Mouse (Mus musculus): ENCODE measurements at regions not wholly inside any gene's neighbourhood (a gene's known extent, or its start where the extent isn't known, plus 50 kb on each side); places are given as distances from the start of the nearest gene placed in this dataset.

DNA sequence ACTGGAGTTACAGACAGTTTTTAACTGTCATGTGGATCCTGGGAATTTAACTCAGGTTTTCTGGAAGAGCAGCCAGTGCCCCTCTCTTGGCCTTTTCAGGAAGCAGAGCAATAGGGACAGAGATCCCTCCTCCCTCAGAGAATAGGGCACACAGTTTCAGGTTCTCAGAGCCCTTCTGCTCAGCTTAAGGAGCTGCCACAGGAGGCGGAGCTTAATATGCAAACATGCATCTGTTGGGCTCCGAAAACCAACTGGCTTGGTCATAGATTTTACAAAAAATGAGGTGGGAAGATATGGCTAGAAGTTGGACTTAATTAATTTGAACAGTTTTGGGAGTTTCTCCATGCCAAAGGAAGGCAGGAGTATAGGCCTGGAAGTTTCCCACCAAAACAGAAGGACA is 61.9 kb upstream of the Znrf2 start:
- Histone ChIP-seq H3K4me3 (ENCODE audit: low read depth, low read length) (no peak overlapping the region), H3K36me3 (ENCODE audit: control insufficient read depth, insufficient read depth, low read length) (no peaks in the 10 kb centered on the region), H3K27ac (ENCODE audit: low read depth, low read length) (no peak overlapping the region), H3K27me3 (ENCODE audit: control insufficient read depth, insufficient read depth, low read length) (no peaks in the 10 kb centered on the region), H3K4me2 (no peak overlapping the region), H3K4me1 (ENCODE audit: control insufficient read depth, insufficient read depth, low read length) (peaks cover 21% of the 10 kb centered on the region), H3K9me3 (replicated peaks; ENCODE audit: control insufficient read depth, low read length) (no peaks in the 10 kb centered on the region), H3K9ac (ENCODE audit: low read depth, low read length) (no peak overlapping the region)
- no peak for ATAC-seq (replicated peaks; ENCODE audit: insufficient number of reproducible peaks, low FRiP score, low TSS enrichment)
- WGBS (ENCODE audit: insufficient replicate concordance) = 77% methylated on average over 2 of the region's 2 CpGs

DNA sequence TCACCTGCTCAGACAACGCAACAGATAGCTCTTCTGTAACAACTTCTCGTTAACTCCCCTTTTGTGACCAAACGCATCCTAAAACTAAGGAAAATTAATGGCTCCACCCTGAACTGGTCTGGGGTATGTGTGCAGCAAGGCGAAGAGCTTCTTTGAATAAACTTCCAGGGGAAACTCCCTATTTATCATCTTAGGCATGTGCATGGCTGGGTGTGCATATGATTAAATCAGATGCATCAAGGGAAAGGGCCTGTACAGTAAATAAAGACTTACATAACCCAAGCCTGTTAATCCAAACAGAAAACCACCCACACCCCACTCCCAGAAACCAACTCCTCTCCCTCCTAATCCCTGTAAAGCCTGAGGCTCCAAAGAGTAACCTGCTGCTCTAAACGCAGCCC is 59.2 kb upstream of the Znrf2 start:
- ATAC-seq (replicated peaks; ENCODE audit: insufficient number of reproducible peaks, low FRiP score, low TSS enrichment) = no peak
- H3K4me1 ChIP-seq (ENCODE audit: control insufficient read depth, insufficient read depth, low read length) = peaks cover 31% of the 10 kb centered on the region
- no peak overlapping the region for H3K27ac ChIP-seq (ENCODE audit: low read depth, low read length)
- H3K9me3 ChIP-seq (replicated peaks; ENCODE audit: control insufficient read depth, low read length) = no peaks in the 10 kb centered on the region
- WGBS (ENCODE audit: insufficient replicate concordance) = 64% methylated on average over 5 of the region's 5 CpGs
- no peaks in the 10 kb centered on the region for H3K36me3 ChIP-seq (ENCODE audit: control insufficient read depth, insufficient read depth, low read length)
- no peaks in the 10 kb centered on the region for H3K27me3 ChIP-seq (ENCODE audit: control insufficient read depth, insufficient read depth, low read length)
- H3K4me2 ChIP-seq = no peak overlapping the region
- H3K4me3 ChIP-seq (ENCODE audit: low read depth, low read length) = no peak overlapping the region
- no peak overlapping the region for H3K9ac ChIP-seq (ENCODE audit: low read depth, low read length)

DNA sequence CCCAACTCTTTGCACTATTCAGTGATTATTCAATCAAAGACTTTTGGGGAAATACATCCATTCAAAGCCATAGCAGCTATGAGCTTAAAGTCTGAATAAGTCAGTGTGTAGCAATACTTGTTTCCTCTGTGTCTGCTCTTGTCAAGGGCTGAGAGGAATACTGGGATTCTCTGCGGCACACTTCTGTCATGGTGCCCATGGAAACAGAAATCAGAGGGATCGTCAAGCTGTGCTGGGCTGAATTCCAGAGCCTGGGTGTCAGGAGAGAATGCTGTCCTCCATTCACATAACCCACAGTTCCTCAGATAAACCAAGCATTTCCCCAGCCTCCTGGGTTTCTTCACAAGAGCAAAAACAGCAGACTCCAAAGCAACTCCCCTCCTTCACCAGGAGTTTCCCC is 58.6 kb upstream of the Znrf2 start:
- 6% methylated on average over 2 of the region's 2 CpGs for WGBS (ENCODE audit: insufficient replicate concordance)
- H3K4me2 ChIP-seq = peak overlapping the region; percentile 2; the same call in 1 of the 2 replicates
- H3K4me1 ChIP-seq (ENCODE audit: control insufficient read depth, insufficient read depth, low read length) = peaks cover 32% of the 10 kb centered on the region
- no peaks in the 10 kb centered on the region for H3K27me3 ChIP-seq (ENCODE audit: control insufficient read depth, insufficient read depth, low read length)
- H3K4me3 ChIP-seq (ENCODE audit: low read depth, low read length) = no peak overlapping the region
- no peaks in the 10 kb centered on the region for H3K36me3 ChIP-seq (ENCODE audit: control insufficient read depth, insufficient read depth, low read length)
- no peak overlapping the region for H3K27ac ChIP-seq (ENCODE audit: low read depth, low read length)
- H3K9me3 ChIP-seq (replicated peaks; ENCODE audit: control insufficient read depth, low read length) = no peaks in the 10 kb centered on the region
- ATAC-seq (replicated peaks; ENCODE audit: insufficient number of reproducible peaks, low FRiP score, low TSS enrichment) = no peak
- no peak overlapping the region for H3K9ac ChIP-seq (ENCODE audit: low read depth, low read length)

DNA sequence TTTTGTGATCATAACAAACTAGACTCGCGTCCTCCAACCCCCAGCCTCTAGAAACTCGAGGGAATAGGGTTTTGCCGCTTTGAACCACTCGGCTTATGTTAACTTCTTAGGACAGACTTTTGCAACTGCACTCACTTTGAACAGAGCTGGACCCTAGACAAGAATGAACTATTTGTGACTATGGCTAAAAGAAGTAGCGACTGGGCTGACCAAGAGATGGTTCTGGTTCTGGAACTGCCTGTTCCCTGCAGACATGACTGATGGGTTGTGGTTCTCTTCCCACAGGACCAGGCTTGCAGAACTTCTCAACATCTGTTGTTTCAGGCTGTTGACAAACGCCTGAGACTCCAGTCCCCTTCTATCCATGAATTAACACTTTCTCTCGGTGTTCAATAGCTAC is 57.5 kb upstream of the Znrf2 start:
- WGBS (ENCODE audit: insufficient replicate concordance) = 42% methylated on average over 8 of the region's 8 CpGs

DNA sequence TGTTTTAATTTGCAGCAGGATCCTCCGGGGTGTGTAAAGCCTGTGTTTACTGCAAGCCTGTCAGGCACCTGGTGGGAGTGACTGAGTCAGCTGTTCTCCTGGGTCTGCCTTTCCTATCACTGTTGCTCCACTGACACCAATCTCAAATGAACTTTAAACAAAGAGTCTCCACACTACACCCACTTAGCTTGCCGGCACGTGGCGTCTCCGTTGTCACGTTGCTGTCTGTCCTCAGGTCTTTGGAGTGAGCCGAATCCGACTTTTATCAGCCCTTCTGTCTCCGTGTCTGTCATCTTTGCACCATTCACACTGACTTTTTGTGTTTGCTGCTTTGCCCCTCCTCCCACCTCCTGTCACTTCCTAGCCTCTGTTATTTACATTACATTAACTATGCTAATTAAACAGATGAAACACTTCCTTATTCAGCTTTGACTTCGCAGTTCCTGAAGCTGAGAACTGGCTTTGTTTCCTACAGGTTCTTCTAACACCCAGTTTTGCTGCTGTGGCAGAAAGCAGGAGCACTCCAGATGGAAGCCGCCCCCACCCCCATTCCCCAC is 56.7 kb upstream of the Znrf2 start:
- H3K27ac ChIP-seq (ENCODE audit: low read depth, low read length) = no peak overlapping the region
- H3K4me1 ChIP-seq (ENCODE audit: control insufficient read depth, insufficient read depth, low read length) = peaks cover 32% of the 10 kb centered on the region
- H3K27me3 ChIP-seq (ENCODE audit: control insufficient read depth, insufficient read depth, low read length) = no peaks in the 10 kb centered on the region
- H3K4me3 ChIP-seq (ENCODE audit: low read depth, low read length) = 0 out of 2 replicates have a peak overlapping the region, but pooled peaks have one; percentile 8
- H3K9ac ChIP-seq (ENCODE audit: low read depth, low read length) = peak overlapping the region; percentile 49
- no peaks in the 10 kb centered on the region for H3K9me3 ChIP-seq (replicated peaks; ENCODE audit: control insufficient read depth, low read length)
- ATAC-seq (replicated peaks; ENCODE audit: insufficient number of reproducible peaks, low FRiP score, low TSS enrichment) = no peak
- under 1% methylated on average over 11 of the region's 11 CpGs for WGBS (ENCODE audit: insufficient replicate concordance)
- H3K36me3 ChIP-seq (ENCODE audit: control insufficient read depth, insufficient read depth, low read length) = no peaks in the 10 kb centered on the region
- H3K4me2 ChIP-seq = peak overlapping the region; percentile 49

More for the DNA sequence above, 57.5 kb upstream of the Znrf2 start:
- Histone ChIP-seq H3K9me3 (replicated peaks; ENCODE audit: control insufficient read depth, low read length) (no peaks in the 10 kb centered on the region), H3K27ac (ENCODE audit: low read depth, low read length) (no peak overlapping the region), H3K4me2 (peak overlapping the region; percentile 49), H3K4me1 (ENCODE audit: control insufficient read depth, insufficient read depth, low read length) (peaks cover 32% of the 10 kb centered on the region), H3K36me3 (ENCODE audit: control insufficient read depth, insufficient read depth, low read length) (no peaks in the 10 kb centered on the region), H3K9ac (ENCODE audit: low read depth, low read length) (no peak overlapping the region), H3K4me3 (ENCODE audit: low read depth, low read length) (no peak overlapping the region), H3K27me3 (ENCODE audit: control insufficient read depth, insufficient read depth, low read length) (no peaks in the 10 kb centered on the region)
- no peak for ATAC-seq (replicated peaks; ENCODE audit: insufficient number of reproducible peaks, low FRiP score, low TSS enrichment)

DNA sequence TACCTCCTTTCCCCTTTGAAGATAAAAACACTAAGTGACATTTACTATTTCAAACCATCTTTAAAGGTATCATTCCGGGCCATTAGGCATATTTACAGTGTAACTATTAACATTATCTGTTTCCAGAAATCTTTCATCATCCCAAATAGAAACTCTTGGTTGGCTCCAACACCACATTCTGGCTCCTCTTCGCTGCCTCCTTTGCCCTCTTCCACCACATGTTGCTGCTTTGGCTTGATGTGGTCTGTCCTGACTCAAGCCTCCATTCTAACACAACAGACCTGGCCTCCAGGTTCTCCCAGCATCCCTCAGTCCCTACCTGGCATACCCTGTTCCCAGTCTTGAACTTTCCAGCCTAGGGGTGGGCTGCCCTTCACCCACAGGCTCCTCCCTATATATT is 56.2 kb upstream of the Znrf2 start:
- ATAC-seq (replicated peaks; ENCODE audit: insufficient number of reproducible peaks, low FRiP score, low TSS enrichment) = no peak
- Histone ChIP-seq H3K4me3 (ENCODE audit: low read depth, low read length) (no peak overlapping the region), H3K27ac (ENCODE audit: low read depth, low read length) (no peak overlapping the region), H3K27me3 (ENCODE audit: control insufficient read depth, insufficient read depth, low read length) (no peaks in the 10 kb centered on the region), H3K9me3 (replicated peaks; ENCODE audit: control insufficient read depth, low read length) (no peaks in the 10 kb centered on the region), H3K4me1 (ENCODE audit: control insufficient read depth, insufficient read depth, low read length) (peaks cover 32% of the 10 kb centered on the region), H3K9ac (ENCODE audit: low read depth, low read length) (no peak overlapping the region), H3K36me3 (ENCODE audit: control insufficient read depth, insufficient read depth, low read length) (no peaks in the 10 kb centered on the region), H3K4me2 (no peak overlapping the region; the same call in 1 of the 2 replicates)
- WGBS (ENCODE audit: insufficient replicate concordance) = 32% methylated on average over 2 of the region's 2 CpGs

DNA sequence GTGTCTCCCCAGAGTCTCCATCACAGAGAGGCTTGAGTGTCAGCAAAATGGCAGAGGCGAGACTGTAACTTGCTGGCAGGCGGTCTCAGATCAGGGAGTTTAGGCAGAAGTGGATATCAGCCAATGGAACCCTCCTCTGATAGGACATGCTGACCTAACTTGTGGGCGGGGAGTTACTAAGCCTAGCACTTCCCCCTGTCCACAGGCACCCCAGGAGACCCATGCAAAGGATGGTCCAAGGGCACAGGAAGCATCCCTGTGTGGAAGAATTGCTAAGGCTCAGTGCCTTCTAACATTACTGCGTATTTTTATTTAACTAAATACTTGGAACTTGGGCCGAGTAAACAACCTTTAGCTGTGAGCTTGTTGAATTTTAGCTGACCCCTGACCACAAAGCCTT is 54.7 kb upstream of the Znrf2 start:
- Histone ChIP-seq H3K27me3 (ENCODE audit: control insufficient read depth, insufficient read depth, low read length) (no peaks in the 10 kb centered on the region), H3K4me1 (ENCODE audit: control insufficient read depth, insufficient read depth, low read length) (peaks cover 32% of the 10 kb centered on the region), H3K27ac (ENCODE audit: low read depth, low read length) (no peak overlapping the region), H3K4me2 (no peak overlapping the region), H3K4me3 (ENCODE audit: low read depth, low read length) (no peak overlapping the region), H3K9ac (ENCODE audit: low read depth, low read length) (0 out of 2 replicates have a peak overlapping the region, but pooled peaks have one; percentile 22), H3K9me3 (replicated peaks; ENCODE audit: control insufficient read depth, low read length) (no peaks in the 10 kb centered on the region), H3K36me3 (ENCODE audit: control insufficient read depth, insufficient read depth, low read length) (no peaks in the 10 kb centered on the region)
- WGBS (ENCODE audit: insufficient replicate concordance) = 34% methylated on average over 5 of the region's 5 CpGs
- ATAC-seq (replicated peaks; ENCODE audit: insufficient number of reproducible peaks, low FRiP score, low TSS enrichment) = no peak

DNA sequence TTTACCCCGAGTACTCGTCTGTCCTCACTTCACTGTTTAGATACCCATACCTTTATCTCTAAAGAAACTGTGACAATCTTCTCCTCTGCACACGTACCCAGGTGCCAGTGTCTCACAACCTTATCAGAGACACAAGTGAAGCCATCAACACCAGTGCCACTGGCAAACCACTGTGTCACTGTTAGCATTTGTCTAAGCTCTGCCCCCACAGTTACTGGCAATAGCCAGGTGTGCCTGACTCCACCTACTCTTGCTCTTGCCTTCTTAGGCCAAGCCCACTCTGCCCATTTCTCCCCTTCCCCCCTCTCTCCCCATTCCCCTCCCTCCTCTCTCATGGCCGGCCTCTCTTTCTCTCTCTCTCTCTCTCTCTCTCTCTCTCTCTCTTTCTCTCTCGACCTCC is 54.2 kb upstream of the Znrf2 start:
- no peak overlapping the region for H3K4me2 ChIP-seq
- no peaks in the 10 kb centered on the region for H3K9me3 ChIP-seq (replicated peaks; ENCODE audit: control insufficient read depth, low read length)
- H3K27ac ChIP-seq (ENCODE audit: low read depth, low read length) = no peak overlapping the region
- no peak overlapping the region for H3K9ac ChIP-seq (ENCODE audit: low read depth, low read length)
- no peaks in the 10 kb centered on the region for H3K27me3 ChIP-seq (ENCODE audit: control insufficient read depth, insufficient read depth, low read length)
- 15% methylated on average over 5 of the region's 5 CpGs for WGBS (ENCODE audit: insufficient replicate concordance)
- no peak overlapping the region for H3K4me3 ChIP-seq (ENCODE audit: low read depth, low read length)
- peaks cover 29% of the 10 kb centered on the region for H3K4me1 ChIP-seq (ENCODE audit: control insufficient read depth, insufficient read depth, low read length)
- ATAC-seq (replicated peaks; ENCODE audit: insufficient number of reproducible peaks, low FRiP score, low TSS enrichment) = no peak
- no peaks in the 10 kb centered on the region for H3K36me3 ChIP-seq (ENCODE audit: control insufficient read depth, insufficient read depth, low read length)

DNA sequence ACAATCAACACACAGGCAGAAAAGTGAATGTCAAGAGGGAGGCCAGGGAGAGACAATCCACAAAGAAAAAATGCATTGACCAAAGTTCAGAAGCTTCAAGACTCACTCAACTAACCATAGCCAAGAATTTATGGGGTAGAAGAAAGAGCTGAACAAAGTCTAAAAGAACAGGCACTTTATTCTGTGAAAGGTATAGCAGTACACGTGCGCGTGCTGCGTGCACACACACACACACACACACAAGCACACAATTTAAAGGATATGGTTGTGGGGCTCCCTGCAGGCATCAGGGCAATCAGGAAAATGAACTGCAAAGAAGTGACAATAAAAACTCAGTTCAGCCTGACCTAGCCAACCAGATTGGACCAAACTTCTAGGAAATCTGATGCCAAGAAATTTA is 53.0 kb upstream of the Znrf2 start:
- no peak overlapping the region for H3K4me3 ChIP-seq (ENCODE audit: low read depth, low read length)
- ATAC-seq (replicated peaks; ENCODE audit: insufficient number of reproducible peaks, low FRiP score, low TSS enrichment) = no peak
- 91% methylated on average over 4 of the region's 4 CpGs for WGBS (ENCODE audit: insufficient replicate concordance)
- no peaks in the 10 kb centered on the region for H3K9me3 ChIP-seq (replicated peaks; ENCODE audit: control insufficient read depth, low read length)
- no peaks in the 10 kb centered on the region for H3K36me3 ChIP-seq (ENCODE audit: control insufficient read depth, insufficient read depth, low read length)
- H3K9ac ChIP-seq (ENCODE audit: low read depth, low read length) = no peak overlapping the region
- no peak overlapping the region for H3K27ac ChIP-seq (ENCODE audit: low read depth, low read length)
- H3K4me2 ChIP-seq = no peak overlapping the region
- H3K4me1 ChIP-seq (ENCODE audit: control insufficient read depth, insufficient read depth, low read length) = peaks cover 18% of the 10 kb centered on the region
- no peaks in the 10 kb centered on the region for H3K27me3 ChIP-seq (ENCODE audit: control insufficient read depth, insufficient read depth, low read length)

All from heart, embryonic 11.5 days (tissue).